Mouse (Mus musculus) CH12.LX (cell line): ENCODE data around the gene Cuta. TPM values are rescaled to one million over a fixed set of nuclear protein-coding genes. Genes with fewer than 3 reads are reported as not detected.

Experiments
- DNase-seq: peaks from one replicate; pipeline ENCODE4 v3.0.0-alpha.2; 2013; ENCODE audit errors: extremely low read depth
- H3K27ac ChIP-seq: 2 replicates; pipeline ENCODE4 v1.5.1; 2012; ENCODE audit warnings: low read depth, mild to moderate bottlenecking, control low read depth, moderate library complexity; ENCODE audit not compliant: insufficient read depth
- H3K27me3 ChIP-seq: replicated peaks from 2 replicates; pipeline ENCODE3; 2012; ENCODE audit warnings: inconsistent platforms
- H3K36me3 ChIP-seq, 2 experiments: replicated peaks in 1 of 2; 2 replicates each; pipeline versions ENCODE3 to v1.6.1; 2012; ENCODE audit warnings: inconsistent platforms in 1 of 2, low read length in 1 of 2, mild to moderate bottlenecking in 1 of 2, mixed read lengths in 1 of 2, moderate library complexity in 1 of 2; ENCODE audit not compliant: control insufficient read depth in 1 of 2, insufficient read depth in 1 of 2
- H3K4me1 ChIP-seq, 2 experiments: 2 replicates each; pipeline ENCODE4 v1.6.1; 2012; ENCODE audit warnings: inconsistent platforms in 1 of 2, moderate library complexity in 1 of 2; ENCODE audit not compliant: insufficient read depth in 2 of 2, control insufficient read depth in 1 of 2
- H3K4me2 ChIP-seq: 2 replicates; pipeline ENCODE4 v1.6.1; 2012; ENCODE audit warnings: low read depth, mild to moderate bottlenecking, control low read depth; ENCODE audit not compliant: poor library complexity, insufficient read depth, severe bottlenecking
- H3K4me3 ChIP-seq, 3 experiments: fragments of 150-350 bp in 1 of 3; sonication (generic) in 1 of 3; replicated peaks in 1 of 3; 2 replicates each; pipeline versions ENCODE3 to v1.5.1; 2011 to 2012; ENCODE audit warnings: low read depth in 2 of 3, low read length in 2 of 3, mild to moderate bottlenecking in 2 of 3, moderate library complexity in 2 of 3, control low read depth in 1 of 3, improper control_type of control experiment in 1 of 3, inconsistent platforms in 1 of 3, mixed read lengths in 1 of 3; ENCODE audit not compliant: poor library complexity in 1 of 3
- H3K79me2 ChIP-seq: replicated peaks from 2 replicates; pipeline ENCODE4 v1.6.1; 2012; ENCODE audit warnings: mild to moderate bottlenecking, moderate library complexity; ENCODE audit not compliant: control insufficient read depth, poor library complexity, insufficient read depth, severe bottlenecking; ENCODE audit errors: extremely low read depth
- H3K9ac ChIP-seq: 2 replicates; pipeline ENCODE4 v1.6.1; 2012; ENCODE audit warnings: low read depth, mild to moderate bottlenecking, control low read depth, moderate library complexity; ENCODE audit not compliant: insufficient read depth
- H3K9me3 ChIP-seq: replicated peaks from 2 replicates; pipeline ENCODE3; 2012; ENCODE audit warnings: low read length, inconsistent platforms, mixed read lengths
- CHD2 ChIP-seq: IDR thresholded peaks from 2 replicates; pipeline ENCODE4 v1.6.1; 2011; ENCODE audit warnings: low read length, improper control_type of control experiment
- E2F4 ChIP-seq: IDR thresholded peaks from 2 replicates; pipeline ENCODE4 v1.6.1; 2011; ENCODE audit warnings: low read depth, low read length, improper control_type of control experiment; ENCODE audit not compliant: insufficient replicate concordance
- ETS1 ChIP-seq: conservative IDR thresholded peaks from 2 replicates; pipeline ENCODE4 v1.6.1; 2012; ENCODE audit warnings: low read depth, mild to moderate bottlenecking, inconsistent platforms, low read length, improper control_type of control experiment, moderate library complexity
- GABPA ChIP-seq: IDR thresholded peaks from 2 replicates; pipeline ENCODE4 v1.6.1; 2012; ENCODE audit warnings: low read depth, low read length, improper control_type of control experiment, inconsistent platforms; ENCODE audit not compliant: insufficient replicate concordance
- IRF4 ChIP-seq: IDR thresholded peaks from 2 replicates; pipeline ENCODE4 v1.6.1; 2014; ENCODE audit warnings: low read depth, mild to moderate bottlenecking, inconsistent platforms, low read length, improper control_type of control experiment
- JUN ChIP-seq: IDR thresholded peaks from 2 replicates; pipeline ENCODE4 v1.6.1; 2011; ENCODE audit warnings: low read depth, mild to moderate bottlenecking, low read length, improper control_type of control experiment, moderate library complexity; ENCODE audit not compliant: insufficient read depth
- KAT2A ChIP-seq: IDR thresholded peaks from 2 replicates; pipeline ENCODE4 v1.6.1; 2012; ENCODE audit warnings: low read length, improper control_type of control experiment, inconsistent platforms; ENCODE audit not compliant: insufficient replicate concordance
- MAX ChIP-seq: IDR thresholded peaks from 2 replicates; pipeline ENCODE4 v1.6.1; 2011; ENCODE audit warnings: low read length, improper control_type of control experiment
- NELFE ChIP-seq: IDR thresholded peaks from 2 replicates; pipeline ENCODE4 v1.6.1; 2011; ENCODE audit warnings: low read depth, low read length, improper control_type of control experiment
- PAX5 ChIP-seq: IDR thresholded peaks from 2 replicates; pipeline ENCODE4 v1.6.1; 2012; ENCODE audit warnings: low read length, inconsistent platforms, mixed read lengths
- POLR2AphosphoS2 ChIP-seq: IDR thresholded peaks from 2 replicates; pipeline ENCODE4 v1.6.1; 2011; ENCODE audit warnings: low read depth, low read length, improper control_type of control experiment
- RAD21 ChIP-seq: IDR thresholded peaks from 2 replicates; pipeline ENCODE4 v1.6.1; 2011; ENCODE audit warnings: low read depth, mild to moderate bottlenecking, low read length, improper control_type of control experiment, moderate library complexity
- SMC3 ChIP-seq: IDR thresholded peaks from 2 replicates; pipeline ENCODE4 v1.6.1; 2011; ENCODE audit warnings: low read depth, low read length, improper control_type of control experiment
- TBP ChIP-seq: conservative IDR thresholded peaks from 2 replicates; pipeline ENCODE4 v1.6.1; 2011; ENCODE audit warnings: low read depth, low read length, improper control_type of control experiment
- TCF12 ChIP-seq: IDR thresholded peaks from 2 replicates; pipeline ENCODE4 v1.6.1; 2014; ENCODE audit warnings: low read depth, mild to moderate bottlenecking, inconsistent platforms, low read length, improper control_type of control experiment
- UBTF ChIP-seq: IDR thresholded peaks from 2 replicates; pipeline ENCODE4 v1.6.1; 2012; ENCODE audit warnings: low read depth, mild to moderate bottlenecking, inconsistent platforms, low read length, improper control_type of control experiment, moderate library complexity
- USF1 ChIP-seq: IDR thresholded peaks from 2 replicates; pipeline ENCODE4 v1.6.1; 2014; ENCODE audit warnings: low read depth, mild to moderate bottlenecking, inconsistent platforms, low read length, improper control_type of control experiment
- USF2 ChIP-seq: conservative IDR thresholded peaks from 2 replicates; pipeline ENCODE4 v1.6.1; 2011; ENCODE audit warnings: low read depth, low read length, improper control_type of control experiment
- ZC3H11A ChIP-seq: IDR thresholded peaks from 2 replicates; pipeline ENCODE4 v1.6.1; 2012; ENCODE audit warnings: low read depth, mild to moderate bottlenecking, inconsistent platforms, low read length, improper control_type of control experiment
- ZMIZ1 ChIP-seq: IDR thresholded peaks from 2 replicates; pipeline ENCODE4 v1.6.1; 2012; ENCODE audit warnings: low read depth, mild to moderate bottlenecking, inconsistent platforms, low read length, improper control_type of control experiment
- dilution Hi-C: fragments of 300-500 bp; cut with MboI; formaldehyde crosslinking; loops from 2 replicates; pipeline ENCODE4 v1.14.3; 2020; ENCODE audit warnings: low sequenced_read_pairs; ENCODE audit not compliant: extremely low pct_unique_long_range_greater_than_20kb, extremely low pct_ligation_motif_present
- in situ Hi-C: fragments of 300-500 bp; cut with MboI; formaldehyde crosslinking; loops from 3 replicates; pipeline ENCODE4 v1.14.3; 2019; ENCODE audit warnings: low sequenced_read_pairs, low pct_ligation_motif_present, low pct_unique_long_range_greater_than_20kb, mixed read lengths
- polyA plus RNA-seq: library from polyadenylated mRNA; unstranded; fragments of >175 nt; gene quantifications from 2 replicates; pipeline ENCODE4 v1.2.1, GENCODE M21; 2012; ENCODE audit warnings: low read depth; ENCODE audit not compliant: insufficient read length
- total RNA-seq, 2 experiments: library from RNA; depleted of rRNA; stranded (reverse); fragments of 300-350 nt in 1 of 2; fragments of >200 nt in 1 of 2; gene quantifications; 2 replicates each; pipeline ENCODE4 v1.2.3; 2012 to 2014

Cuta gene
- total and polyA plus RNA-seq, 3 experiments: 30.5 to 121 (median 34.6) TPM

GRCm38 (mm10) chr17:26968200-26968611, 28.8 kb upstream of the Cuta start (continued):
- TF ChIP-seq KAT2A: no peak
- TF ChIP-seq USF1: no peak

GRCm38 (mm10) chr17:26967477-26967876, 28.1 kb upstream of the Cuta start:
- TF ChIP-seq ZC3H11A (no peak), TBP (no peak), KAT2A (no peak), ZMIZ1 (no peak), CHD2 (no peak), UBTF (no peak), SMC3 (no peak), POLR2AphosphoS2 (no peak), USF2 (no peak), IRF4 (no peak), TCF12 (no peak), GABPA (no peak), RAD21 (no peak), PAX5 (no peak), E2F4 (no peak), MAX (no peak), USF1 (no peak), ETS1 (no peak), JUN (no peak), NELFE (no peak)
- peaks cover 11% of the 10 kb centered on the region for H3K27me3 ChIP-seq

More at GRCm38 (mm10) chr17:26967477-26967876, 28.1 kb upstream of the Cuta start:
- Histone ChIP-seq H3K79me2 (no peaks in the 10 kb centered on the region; the same call in 1 of the 2 replicates), H3K4me3 (no peak overlapping the region), H3K36me3 (peaks cover 4 to 7% of the 10 kb centered on the region in 2 experiments), H3K27ac (no peak overlapping the region), H3K9ac (no peak overlapping the region), H3K9me3 (no peaks in the 10 kb centered on the region), H3K4me1 (peaks cover 0 to 7% of the 10 kb centered on the region in 2 experiments; a peak in 1 of 4 replicates), H3K4me2 (no peak overlapping the region)
- in situ Hi-C loops: no loop called here
- DNase-seq: no peak
- dilution Hi-C loops: no loop called here
